Mouse (Mus musculus): ENCODE measurements around the gene Srrd. TPM values are rescaled to one million over a fixed set of nuclear protein-coding genes. Genes with fewer than 3 reads are reported as not detected.

The Srrd gene
- polyA plus RNA-seq, 1 experiment from 2014 or later: 52.4 TPM

DNA sequence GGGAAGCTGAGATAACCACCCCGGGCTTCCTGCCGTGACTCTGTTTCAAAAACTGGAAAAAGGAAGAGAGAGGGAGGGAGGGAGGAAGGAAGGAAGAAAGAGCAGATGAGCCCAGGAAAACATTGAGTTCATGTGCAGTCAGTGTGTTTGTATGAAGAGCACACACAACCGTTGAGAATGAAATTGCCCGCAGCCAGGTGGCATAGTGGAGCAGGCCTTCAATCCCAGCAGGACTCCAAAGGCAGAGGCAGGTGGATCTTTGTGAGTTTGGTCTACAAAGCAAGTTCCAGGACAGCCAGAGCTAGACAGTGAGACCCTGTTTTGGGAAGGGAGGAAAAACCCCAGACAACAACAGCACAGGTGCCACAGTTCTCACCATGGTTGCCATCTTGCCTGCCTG lies 24.5 kb upstream of the Srrd start:
- Histone ChIP-seq H3K36me3 (ENCODE audit: control insufficient read depth, insufficient read depth, low read length) (peaks cover 66% of the 10 kb centered on the region), H3K4me3 (replicated peaks; ENCODE audit: low read depth, low read length) (no peak overlapping the region), H3K9ac (replicated peaks; ENCODE audit: low read length) (no peak overlapping the region), H3K27ac (replicated peaks; ENCODE audit: low read depth, low read length) (no peak overlapping the region), H3K27me3 (ENCODE audit: control insufficient read depth, insufficient read depth, low read length) (no peaks in the 10 kb centered on the region), H3K4me2 (ENCODE audit: low read length) (no peak overlapping the region), H3K4me1 (ENCODE audit: control insufficient read depth, insufficient read depth, low read length) (peaks cover 31% of the 10 kb centered on the region), H3K9me3 (ENCODE audit: control insufficient read depth, low read length) (no peaks in the 10 kb centered on the region)
- ATAC-seq (ENCODE audit: low FRiP score, low TSS enrichment): no peak
- DNase-seq: no peak
- 90% methylated on average over 4 of the region's 4 CpGs for WGBS

DNA sequence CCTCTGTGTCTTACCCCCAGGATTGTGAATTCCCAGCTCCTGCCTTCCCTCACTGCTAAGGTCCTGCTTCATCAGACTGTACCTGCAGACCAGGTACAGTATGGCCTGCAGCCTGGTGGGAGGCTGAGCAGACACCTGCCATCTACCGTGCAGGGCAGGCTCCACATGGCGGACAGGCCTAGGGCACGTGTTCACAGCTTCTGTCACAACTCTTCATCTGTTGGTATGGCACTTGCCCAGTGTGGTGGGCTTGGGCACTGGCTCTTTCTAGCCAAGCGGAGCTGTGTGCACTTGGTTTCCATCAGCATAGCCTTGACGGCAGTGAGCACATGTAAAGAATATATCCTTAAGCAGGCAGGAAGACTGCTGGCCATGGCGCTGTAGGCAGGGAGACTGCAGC lies 24.0 kb upstream of the Srrd start:
- 93% methylated on average over 6 of the region's 6 CpGs for WGBS
- Histone ChIP-seq H3K36me3 (ENCODE audit: control insufficient read depth, insufficient read depth, low read length) (peaks cover 69% of the 10 kb centered on the region), H3K9ac (replicated peaks; ENCODE audit: low read length) (no peak overlapping the region), H3K4me2 (ENCODE audit: low read length) (no peak overlapping the region), H3K27me3 (ENCODE audit: control insufficient read depth, insufficient read depth, low read length) (no peaks in the 10 kb centered on the region), H3K27ac (replicated peaks; ENCODE audit: low read depth, low read length) (no peak overlapping the region), H3K4me3 (replicated peaks; ENCODE audit: low read depth, low read length) (no peak overlapping the region), H3K4me1 (ENCODE audit: control insufficient read depth, insufficient read depth, low read length) (peaks cover 26% of the 10 kb centered on the region), H3K9me3 (ENCODE audit: control insufficient read depth, low read length) (no peaks in the 10 kb centered on the region)
- DNase-seq (no peak), ATAC-seq (ENCODE audit: low FRiP score, low TSS enrichment) (no peak)

DNA sequence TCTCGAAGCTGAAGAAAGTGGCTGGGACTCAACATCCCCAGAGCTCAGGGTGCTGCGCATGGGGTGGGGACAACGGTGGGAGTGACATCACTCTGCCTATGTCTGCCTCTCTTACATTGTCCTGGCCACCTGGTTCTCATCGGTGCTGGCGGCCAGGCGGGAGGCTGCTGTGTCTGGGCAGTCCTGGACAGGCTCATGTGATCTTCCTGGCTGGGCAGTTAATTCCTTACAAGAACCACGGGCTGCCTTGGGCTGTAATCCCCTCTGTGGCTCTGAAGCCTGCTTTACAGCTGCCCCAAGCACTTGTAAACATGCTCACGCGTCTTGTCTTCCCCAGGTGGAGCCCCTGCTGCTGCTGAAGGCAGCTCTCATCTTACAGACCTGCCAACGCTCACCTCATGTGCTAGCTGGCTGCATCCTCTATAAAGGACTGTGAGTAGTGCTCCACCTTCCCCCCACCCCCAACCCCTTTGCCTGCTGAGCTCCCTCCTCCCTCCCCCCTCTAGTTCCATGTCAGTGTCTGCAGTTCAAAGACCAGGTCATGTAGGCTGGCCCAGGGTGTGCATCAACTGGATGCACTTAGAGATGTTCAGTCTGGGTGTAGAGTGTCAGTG lies 21.5 kb upstream of the Srrd start:
- 75% methylated on average over 10 of the region's 10 CpGs for WGBS
- H3K9me3 ChIP-seq (ENCODE audit: control insufficient read depth, low read length): no peaks in the 10 kb centered on the region
- H3K4me2 ChIP-seq (ENCODE audit: low read length): no peak overlapping the region
- H3K27me3 ChIP-seq (ENCODE audit: control insufficient read depth, insufficient read depth, low read length): no peaks in the 10 kb centered on the region
- H3K27ac ChIP-seq (replicated peaks; ENCODE audit: low read depth, low read length): no peak overlapping the region
- H3K36me3 ChIP-seq (ENCODE audit: control insufficient read depth, insufficient read depth, low read length): peaks cover 57% of the 10 kb centered on the region
- ATAC-seq (ENCODE audit: low FRiP score, low TSS enrichment) (no peak), DNase-seq (no peak)
- 0 out of 2 replicates have a peak, but pooled peaks cover 1% of the 10 kb centered on the region for H3K4me1 ChIP-seq (ENCODE audit: control insufficient read depth, insufficient read depth, low read length)
- H3K9ac ChIP-seq (replicated peaks; ENCODE audit: low read length): no peak overlapping the region
- H3K4me3 ChIP-seq (replicated peaks; ENCODE audit: low read depth, low read length): no peak overlapping the region

DNA sequence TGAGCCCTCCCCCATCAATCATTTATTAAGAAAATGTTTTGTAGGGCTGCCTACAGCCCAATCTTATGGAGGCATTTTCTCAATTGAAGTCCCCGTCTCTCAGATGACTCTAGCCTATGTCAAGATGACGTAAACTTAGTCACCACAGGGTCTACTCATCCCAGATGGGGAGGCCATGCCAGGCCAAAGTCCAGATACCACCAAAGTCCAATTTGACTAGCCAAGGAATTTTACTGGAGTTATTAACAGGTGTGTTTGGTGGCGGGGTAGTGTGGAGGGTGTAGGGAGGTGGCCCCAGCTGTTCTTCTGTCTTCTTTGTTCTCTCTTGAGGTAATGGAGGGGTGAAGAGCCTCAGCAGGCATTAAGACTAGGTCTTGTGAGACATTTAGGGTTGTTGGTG lies 17.2 kb upstream of the Srrd start:
- no peaks in the 10 kb centered on the region for H3K9me3 ChIP-seq (ENCODE audit: control insufficient read depth, low read length)
- 95% methylated on average over 3 of the region's 3 CpGs for WGBS
- no peak for DNase-seq
- peaks cover 51% of the 10 kb centered on the region for H3K36me3 ChIP-seq (ENCODE audit: control insufficient read depth, insufficient read depth, low read length)
- no peaks in the 10 kb centered on the region for H3K4me1 ChIP-seq (ENCODE audit: control insufficient read depth, insufficient read depth, low read length)
- no peak overlapping the region for H3K4me3 ChIP-seq (replicated peaks; ENCODE audit: low read depth, low read length)
- no peaks in the 10 kb centered on the region for H3K27me3 ChIP-seq (ENCODE audit: control insufficient read depth, insufficient read depth, low read length)
- no peak overlapping the region for H3K9ac ChIP-seq (replicated peaks; ENCODE audit: low read length)
- no peak for ATAC-seq (ENCODE audit: low FRiP score, low TSS enrichment)
- no peak overlapping the region for H3K27ac ChIP-seq (replicated peaks; ENCODE audit: low read depth, low read length)
- H3K4me2 ChIP-seq (ENCODE audit: low read length): no peak overlapping the region

DNA sequence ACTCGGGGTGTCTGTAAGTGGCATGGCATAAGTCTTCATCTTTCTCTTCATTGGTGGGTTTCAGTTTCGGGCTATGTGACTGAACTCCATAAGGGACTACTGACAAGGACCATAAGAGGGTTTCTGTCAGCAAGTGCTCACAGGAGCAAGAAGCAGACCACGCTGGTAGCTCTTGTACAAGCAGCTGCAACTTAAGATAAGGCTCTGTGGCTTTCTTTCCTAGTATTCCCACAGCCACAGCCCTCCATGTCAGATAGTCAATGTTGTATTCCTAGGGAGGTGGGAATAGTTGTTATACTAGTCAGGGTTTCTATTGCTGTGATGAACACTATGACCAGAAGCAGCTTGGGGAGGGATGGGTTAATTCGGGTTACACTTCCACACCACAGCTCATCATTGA lies 16.7 kb upstream of the Srrd start:
- H3K36me3 ChIP-seq (ENCODE audit: control insufficient read depth, insufficient read depth, low read length): peaks cover 51% of the 10 kb centered on the region
- ATAC-seq (ENCODE audit: low FRiP score, low TSS enrichment): no peak
- WGBS: 96% methylated on average over 4 of the region's 4 CpGs

DNA sequence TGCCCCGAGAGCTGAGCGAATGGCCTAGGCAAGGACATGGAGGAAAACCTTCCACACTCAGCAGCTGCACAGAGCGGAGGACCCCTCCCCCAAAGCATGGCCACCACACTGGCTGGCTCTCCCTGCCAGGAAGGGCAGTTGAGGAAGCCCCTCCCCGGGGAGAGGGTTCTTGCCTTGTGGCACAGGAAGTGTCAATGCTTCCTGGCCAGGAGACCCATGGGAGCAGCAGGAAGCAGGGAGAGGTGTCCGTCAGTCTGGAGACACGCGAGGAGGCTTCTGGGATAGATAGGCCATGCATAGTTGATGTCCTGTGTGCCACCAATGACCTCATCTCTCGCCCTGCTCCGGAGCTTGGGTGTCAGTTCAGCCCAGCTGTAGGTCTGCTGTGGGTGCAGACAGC lies 13.5 kb upstream of the Srrd start:
- Histone ChIP-seq H3K4me2 (ENCODE audit: low read length) (no peak overlapping the region), H3K4me3 (replicated peaks; ENCODE audit: low read depth, low read length) (no peak overlapping the region), H3K9me3 (ENCODE audit: control insufficient read depth, low read length) (no peaks in the 10 kb centered on the region), H3K27ac (replicated peaks; ENCODE audit: low read depth, low read length) (no peak overlapping the region), H3K36me3 (ENCODE audit: control insufficient read depth, insufficient read depth, low read length) (peaks cover 47% of the 10 kb centered on the region), H3K9ac (replicated peaks; ENCODE audit: low read length) (no peak overlapping the region), H3K27me3 (ENCODE audit: control insufficient read depth, insufficient read depth, low read length) (no peaks in the 10 kb centered on the region), H3K4me1 (ENCODE audit: control insufficient read depth, insufficient read depth, low read length) (no peaks in the 10 kb centered on the region)
- DNase-seq (no peak), ATAC-seq (ENCODE audit: low FRiP score, low TSS enrichment) (no peak)
- WGBS: 96% methylated on average over 9 of the region's 9 CpGs

More for the DNA sequence above, 16.7 kb upstream of the Srrd start:
- no peak overlapping the region for H3K27ac ChIP-seq (replicated peaks; ENCODE audit: low read depth, low read length)
- H3K4me2 ChIP-seq (ENCODE audit: low read length): no peak overlapping the region
- no peak for DNase-seq
- H3K9ac ChIP-seq (replicated peaks; ENCODE audit: low read length): no peak overlapping the region
- no peaks in the 10 kb centered on the region for H3K27me3 ChIP-seq (ENCODE audit: control insufficient read depth, insufficient read depth, low read length)
- H3K4me3 ChIP-seq (replicated peaks; ENCODE audit: low read depth, low read length): no peak overlapping the region
- H3K4me1 ChIP-seq (ENCODE audit: control insufficient read depth, insufficient read depth, low read length): no peaks in the 10 kb centered on the region
- H3K9me3 ChIP-seq (ENCODE audit: control insufficient read depth, low read length): no peaks in the 10 kb centered on the region

DNA sequence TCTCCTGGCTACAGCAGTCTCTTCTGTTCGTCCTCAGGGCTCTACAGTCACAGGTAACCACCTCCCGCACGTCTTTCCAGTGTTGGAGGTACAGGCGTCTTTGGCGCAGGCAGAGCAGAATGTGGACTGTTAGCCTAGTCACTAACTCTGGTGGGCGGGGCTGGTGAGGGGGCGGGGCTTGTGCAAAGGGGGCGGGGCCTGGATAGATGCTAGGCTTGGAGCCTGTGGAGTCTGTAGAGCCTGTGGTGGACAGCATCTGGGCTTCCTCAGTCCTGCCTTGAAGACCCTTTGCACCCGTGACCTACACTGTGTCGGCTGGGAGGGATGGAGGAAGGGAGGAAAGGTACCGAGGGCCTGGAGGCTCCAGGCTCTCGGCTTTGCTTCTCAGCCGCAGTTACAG lies 13.1 kb upstream of the Srrd start, which contains the start of gene Gm6583:
Gene Gm6583 (minus strand): TSS at position 124 of the 400 bp plus-strand sequence.
- Histone ChIP-seq H3K9ac (replicated peaks; ENCODE audit: low read length) (no peak within 1 kb of the TSS), H3K4me3 (replicated peaks; ENCODE audit: low read depth, low read length) (no peak within 1 kb of the TSS), H3K4me2 (ENCODE audit: low read length) (no peak within 1 kb of the TSS), H3K27me3 (ENCODE audit: control insufficient read depth, insufficient read depth, low read length) (no peaks in the 10 kb centered on the region), H3K36me3 (ENCODE audit: control insufficient read depth, insufficient read depth, low read length) (peaks cover 50% of the 10 kb centered on the region), H3K27ac (replicated peaks; ENCODE audit: low read depth, low read length) (no peak within 1 kb of the TSS), H3K9me3 (ENCODE audit: control insufficient read depth, low read length) (no peaks in the 10 kb centered on the region), H3K4me1 (ENCODE audit: control insufficient read depth, insufficient read depth, low read length) (no peaks in the 10 kb centered on the region)
- WGBS: 65% methylated on average over 13 of the region's 13 CpGs
- DNase-seq (no peak), ATAC-seq (ENCODE audit: low FRiP score, low TSS enrichment) (no peak)

DNA sequence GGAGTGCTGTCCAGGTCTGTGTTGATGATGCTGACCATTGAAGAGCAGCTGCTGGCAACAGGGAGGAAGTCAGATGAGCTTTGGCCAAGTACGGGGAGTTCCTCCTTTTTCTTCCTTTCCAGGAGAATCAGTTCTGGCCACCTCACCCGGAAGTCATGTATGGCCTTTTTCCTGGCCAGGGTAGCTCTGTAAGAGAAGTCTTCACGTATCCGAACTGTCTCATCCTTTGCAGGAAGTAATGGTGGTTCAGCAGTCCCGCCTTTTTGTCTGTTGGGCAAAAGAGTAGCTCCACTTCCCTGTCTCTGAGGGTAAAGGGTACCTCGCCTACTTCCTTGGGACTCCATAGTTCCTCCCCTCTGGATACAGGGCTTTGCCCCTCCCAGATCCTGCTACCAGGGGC lies 12.7 kb upstream of the Srrd start:
- Histone ChIP-seq H3K9me3 (ENCODE audit: control insufficient read depth, low read length) (no peaks in the 10 kb centered on the region), H3K4me3 (replicated peaks; ENCODE audit: low read depth, low read length) (no peak overlapping the region)
- WGBS: 93% methylated on average over 6 of the region's 6 CpGs

DNA sequence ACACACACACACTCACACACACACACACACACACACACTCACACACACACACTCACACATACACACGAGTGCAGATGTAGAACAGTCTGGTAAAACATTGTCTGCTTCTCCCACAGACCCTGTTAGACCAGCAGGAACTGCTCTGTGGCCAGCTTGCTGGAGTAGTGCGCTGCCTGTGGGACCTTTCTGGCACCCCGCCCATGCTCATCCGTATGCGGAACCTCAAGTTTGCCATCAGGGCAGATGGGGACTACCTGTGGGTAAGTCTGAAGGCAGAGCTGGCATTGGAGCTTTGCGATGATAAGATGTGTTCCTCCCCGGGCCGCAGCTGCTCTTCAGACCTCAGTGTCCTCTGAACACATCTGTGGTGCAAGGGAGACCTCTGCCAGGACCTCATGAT lies 6.3 kb upstream of the Srrd start:
- Histone ChIP-seq H3K4me1 (ENCODE audit: control insufficient read depth, insufficient read depth, low read length) (0 out of 2 replicates have a peak, but pooled peaks cover 6% of the 10 kb centered on the region), H3K36me3 (ENCODE audit: control insufficient read depth, insufficient read depth, low read length) (peaks cover 69% of the 10 kb centered on the region), H3K9ac (replicated peaks; ENCODE audit: low read length) (no peak overlapping the region), H3K4me3 (replicated peaks; ENCODE audit: low read depth, low read length) (no peak overlapping the region), H3K9me3 (ENCODE audit: control insufficient read depth, low read length) (no peaks in the 10 kb centered on the region), H3K4me2 (ENCODE audit: low read length) (no peak overlapping the region), H3K27ac (replicated peaks; ENCODE audit: low read depth, low read length) (no peak overlapping the region), H3K27me3 (ENCODE audit: control insufficient read depth, insufficient read depth, low read length) (no peaks in the 10 kb centered on the region)
- WGBS: 95% methylated on average over 8 of the region's 8 CpGs
- no peak for ATAC-seq (ENCODE audit: low FRiP score, low TSS enrichment)
- no peak for DNase-seq

More for the DNA sequence above, 12.7 kb upstream of the Srrd start:
- Histone ChIP-seq H3K36me3 (ENCODE audit: control insufficient read depth, insufficient read depth, low read length) (peaks cover 54% of the 10 kb centered on the region), H3K4me1 (ENCODE audit: control insufficient read depth, insufficient read depth, low read length) (no peaks in the 10 kb centered on the region), H3K27me3 (ENCODE audit: control insufficient read depth, insufficient read depth, low read length) (no peaks in the 10 kb centered on the region), H3K27ac (replicated peaks; ENCODE audit: low read depth, low read length) (no peak overlapping the region), H3K4me2 (ENCODE audit: low read length) (no peak overlapping the region), H3K9ac (replicated peaks; ENCODE audit: low read length) (no peak overlapping the region)
- ATAC-seq (ENCODE audit: low FRiP score, low TSS enrichment) (no peak), DNase-seq (no peak)

All from midbrain, embryonic 14.5 days (tissue).